11 mouse cellular contexts compared by ENCODE assay signal in the genomic region with DNA sequence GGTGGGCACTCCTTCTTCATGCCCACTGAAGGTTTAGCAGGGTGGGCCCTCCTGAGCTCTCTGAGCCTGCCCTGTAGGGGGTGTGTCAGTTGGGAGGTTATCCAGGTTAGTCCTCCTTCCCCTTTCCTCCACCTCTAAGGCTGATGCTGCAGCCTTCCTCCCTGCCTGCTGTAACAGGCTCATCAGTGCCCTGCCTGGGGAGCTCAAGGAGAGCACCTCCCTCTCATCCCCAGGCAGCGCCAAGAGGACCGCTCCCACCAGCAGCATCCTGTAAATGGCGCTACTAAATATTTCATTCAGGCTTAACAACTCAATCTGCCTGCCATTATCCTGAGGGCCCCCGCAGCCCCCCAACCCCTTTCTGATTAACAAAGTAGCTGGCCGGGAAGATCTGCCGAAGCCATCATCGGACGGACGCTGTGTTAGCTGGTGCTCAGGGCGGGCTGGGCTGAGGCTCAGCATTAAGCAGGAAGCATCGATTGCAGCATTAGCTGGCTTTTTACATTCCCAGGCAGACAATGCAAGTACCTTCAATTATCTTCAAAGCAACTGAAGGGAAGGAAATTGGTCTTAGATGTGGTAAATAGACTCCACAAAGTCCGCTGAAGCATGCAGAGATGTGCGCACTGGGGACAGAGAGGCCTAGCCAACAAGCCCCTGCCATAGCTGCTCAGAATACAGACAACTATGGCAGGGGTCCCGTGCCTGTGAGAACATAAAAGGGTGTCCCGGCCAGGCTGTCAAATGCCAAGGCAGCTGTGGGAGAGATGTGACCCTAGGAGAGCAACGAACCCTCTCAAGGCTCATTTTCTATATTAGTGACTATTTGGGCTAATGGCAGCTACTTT.
DNase-seq lines count a peak whose midpoint lies in the region; ATAC-seq and TF ChIP-seq lines count a peak whose summit lies in the region.
"Had no signal": no experiment of that assay in that cellular context is flagged by ENCODE, and none has a peak within 500 bp of the region (broad histone marks: within the 10 kb centered on the region; RNA-seq: fewer than 3 reads in every experiment).

No protein-coding gene starts in this region.

- no peak for TF ChIP-seq CTCF in forebrain, postnatal 0 days (IDR thresholded peaks at IDR 0.05; ENCODE audit: low read depth)

- no peaks in the 10 kb centered on the region for H3K36me3 ChIP-seq in forebrain, postnatal 0 days (ENCODE audit: insufficient read depth)
- H3K36me3 ChIP-seq in midbrain, embryonic 14.5 days (ENCODE audit: control insufficient read depth, insufficient read depth, low read length) = no peaks in the 10 kb centered on the region

- H3K27ac ChIP-seq in forebrain, postnatal 0 days (ENCODE audit: low read depth, low read length) = peak overlapping the region; percentile 15; the same call in 1 of the 2 replicates
- H3K27ac ChIP-seq in midbrain, embryonic 14.5 days (replicated peaks; ENCODE audit: low read depth, low read length) = peak overlapping the region; percentile 60

- no peaks in the 10 kb centered on the region for H3K27me3 ChIP-seq in forebrain, postnatal 0 days (ENCODE audit: insufficient read depth, low read length)
- H3K27me3 ChIP-seq in midbrain, embryonic 14.5 days (ENCODE audit: control insufficient read depth, insufficient read depth, low read length) = no peaks in the 10 kb centered on the region

- H3K9ac ChIP-seq in forebrain, postnatal 0 days = no peak overlapping the region
- 0 out of 2 replicates have a peak overlapping the region, but pooled peaks have one; percentile 7 for H3K9ac ChIP-seq in midbrain, embryonic 14.5 days (replicated peaks; ENCODE audit: low read length)

- WGBS in forebrain, postnatal 0 days = 14% methylated on average over 16 of the region's 16 CpGs
- 7% methylated on average over 16 of the region's 16 CpGs for WGBS in midbrain, embryonic 14.5 days

- peak; percentile 50 for DNase-seq in ES-CJ7 (ENCODE audit: low read depth, low spot score)
- DNase-seq in R1 (ENCODE audit: low read depth, low spot score) = peak; percentile 34
- peak; percentile 36 for DNase-seq in forebrain, postnatal 0 days
- DNase-seq in midbrain, embryonic 14.5 days = peak; percentile 72
- DNase-seq in spleen, postnatal 4 days (ENCODE audit: low spot score in 2 of 2) = no peak
- no peak for DNase-seq in kidney, adult 18-20 months
- DNase-seq: cerebellum, adult 9-11 months; heart, postnatal 36 days; kidney, postnatal 36 days; right cerebral cortex, postnatal 14 days had no signal

- peak; percentile 60 for ATAC-seq in forebrain, postnatal 0 days
- no peak for ATAC-seq in midbrain, embryonic 14.5 days (ENCODE audit: low FRiP score, low TSS enrichment)
- ATAC-seq in megakaryocyte progenitor cell, adult 5-6 weeks (replicated peaks; ENCODE audit: poor library complexity) = no peak

- no peak overlapping the region for H3K4me2 ChIP-seq in forebrain, postnatal 0 days (ENCODE audit: low read depth)
- peak overlapping the region; percentile 25 for H3K4me2 ChIP-seq in midbrain, embryonic 14.5 days (ENCODE audit: low read length)

- 0 out of 2 replicates have a peak, but pooled peaks cover 3% of the 10 kb centered on the region for H3K4me1 ChIP-seq in forebrain, postnatal 0 days (ENCODE audit: insufficient read depth)
- H3K4me1 ChIP-seq in midbrain, embryonic 14.5 days (ENCODE audit: control insufficient read depth, insufficient read depth, low read length) = peaks cover 18% of the 10 kb centered on the region

- H3K4me3 ChIP-seq in forebrain, postnatal 0 days (ENCODE audit: low read depth, low read length) = no peak overlapping the region
- H3K4me3 ChIP-seq in midbrain, embryonic 14.5 days (replicated peaks; ENCODE audit: low read depth, low read length) = no peak overlapping the region

- H3K9me3 ChIP-seq in forebrain, postnatal 0 days (ENCODE audit: low read length) = no peaks in the 10 kb centered on the region
- no peaks in the 10 kb centered on the region for H3K9me3 ChIP-seq in midbrain, embryonic 14.5 days (ENCODE audit: control insufficient read depth, low read length)

Comparison
In these comparisons a context has a peak if more than half of its experiments do, and no peak if none do; other contexts are left out.
1. DNase-seq: peak in ES-CJ7 (single experiment), R1 (single experiment), forebrain, postnatal 0 days (single experiment) and midbrain, embryonic 14.5 days (single experiment); none in spleen, postnatal 4 days (0 of 2) and kidney, adult 18-20 months (single experiment).